Mouse (Mus musculus): ENCODE data around the gene Iqgap3.
A peak's percentile ranks its signal among the peaks of the same experiment; 100 is the strongest.

Gene Iqgap3

DNA sequence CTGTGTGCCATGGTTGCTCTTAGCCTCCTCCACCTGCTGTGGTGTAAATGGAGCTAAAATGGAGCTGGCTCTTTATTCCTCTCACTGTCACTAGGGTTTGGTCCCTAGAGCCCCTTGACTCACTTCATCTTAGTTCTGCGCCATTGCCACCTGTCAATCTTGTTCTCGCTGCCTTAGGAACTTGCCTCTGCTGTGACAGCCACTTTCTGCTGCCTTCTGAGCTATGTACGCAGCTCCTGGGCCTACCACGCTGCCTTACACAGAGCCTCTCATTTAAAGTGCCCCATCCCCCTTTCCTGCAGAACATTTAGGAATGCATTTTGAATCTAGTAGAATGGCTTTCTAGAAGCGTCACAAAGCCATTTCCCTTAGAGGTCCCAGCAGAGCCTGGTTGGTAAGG is 12.4 kb downstream of the Iqgap3 start:
- DNase-seq (ENCODE audit: low spot score in 2 of 2): no peak

DNA sequence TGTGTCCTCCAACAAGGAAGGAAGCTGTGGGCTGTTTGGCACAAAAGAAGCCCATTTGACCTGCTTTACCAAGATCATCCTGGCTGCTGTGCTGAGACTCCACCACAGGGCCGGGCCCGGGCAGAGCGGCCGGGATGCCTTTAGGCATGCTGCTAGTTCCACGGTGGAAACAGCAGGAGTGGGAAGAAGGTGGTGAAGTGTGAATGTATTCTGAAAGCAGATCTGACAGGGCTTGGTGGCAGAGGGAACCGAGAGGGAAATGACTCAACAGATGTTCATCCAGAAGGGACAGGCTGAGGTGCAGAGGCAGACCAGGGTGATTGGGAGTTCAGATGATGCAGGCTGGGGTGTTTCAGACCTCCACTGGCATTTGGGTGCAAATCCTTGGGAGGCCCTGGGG is 15.9 kb downstream of the Iqgap3 start:
- DNase-seq (ENCODE audit: low spot score in 2 of 2): no peak

DNA sequence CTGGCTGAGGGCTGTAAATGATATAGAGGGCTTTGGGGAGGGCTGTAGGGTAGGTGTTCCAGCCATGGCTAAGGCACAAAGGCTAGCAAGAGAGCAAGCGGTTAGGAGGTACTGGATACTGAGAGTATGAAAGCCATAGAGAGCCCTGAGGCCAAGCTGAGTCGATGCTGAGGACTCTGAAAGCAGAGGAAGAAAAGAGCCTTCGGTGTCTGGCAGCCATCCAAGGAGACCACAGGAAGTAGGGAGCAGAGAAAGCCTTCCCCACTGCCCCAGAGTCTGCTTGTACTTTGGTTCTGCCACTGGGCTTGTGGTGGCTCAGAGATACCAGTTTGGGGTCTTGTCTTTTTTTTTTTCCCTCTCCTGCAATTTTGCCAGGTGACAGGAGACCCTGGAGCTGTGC is 18.5 kb downstream of the Iqgap3 start:
- DNase-seq (ENCODE audit: low spot score in 2 of 2): no peak

DNA sequence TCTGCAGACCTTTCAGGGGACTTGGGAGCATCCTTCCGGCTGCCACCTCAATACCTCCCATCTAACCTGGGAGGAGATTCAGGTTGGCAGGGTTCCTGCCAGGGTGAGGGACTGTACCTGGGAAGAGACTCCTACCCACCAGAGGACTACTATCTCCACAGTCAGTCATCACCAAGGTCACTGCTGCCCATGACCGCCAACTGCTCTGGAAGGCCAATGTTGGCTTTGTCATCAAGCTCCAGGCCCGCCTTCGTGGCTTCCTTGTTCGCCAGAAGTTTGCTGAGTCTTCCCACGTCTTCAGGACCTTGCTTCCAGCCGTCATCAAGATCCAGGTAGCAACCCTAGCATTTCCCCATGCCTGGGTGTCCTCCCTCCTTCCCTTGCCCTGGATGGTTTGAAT is 20.0 kb downstream of the Iqgap3 start:
- no peak for DNase-seq (ENCODE audit: low spot score in 2 of 2)

DNA sequence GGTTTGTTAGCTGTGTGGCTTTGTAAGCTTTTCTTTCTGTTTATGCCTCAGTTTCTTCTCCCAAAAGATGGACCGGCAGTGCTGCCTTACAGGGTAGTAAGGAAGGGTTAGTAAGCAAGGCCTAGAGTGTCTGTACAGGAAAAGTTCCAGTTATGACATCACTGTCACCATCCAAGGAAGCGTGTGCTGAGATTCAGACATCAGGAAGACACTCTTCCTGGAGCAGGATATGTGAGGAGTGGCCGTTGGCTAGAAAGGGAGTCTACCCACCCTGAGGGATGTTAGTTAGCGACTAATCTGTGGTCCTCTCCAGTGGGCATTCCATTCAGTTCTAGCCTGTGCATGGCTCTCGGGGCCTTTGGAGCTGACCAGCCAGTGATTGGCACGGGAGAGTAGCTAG is 20.4 kb downstream of the Iqgap3 start:
- peak in 1 of 2 experiments; percentile 11 for DNase-seq (ENCODE audit: low spot score in 2 of 2)

DNA sequence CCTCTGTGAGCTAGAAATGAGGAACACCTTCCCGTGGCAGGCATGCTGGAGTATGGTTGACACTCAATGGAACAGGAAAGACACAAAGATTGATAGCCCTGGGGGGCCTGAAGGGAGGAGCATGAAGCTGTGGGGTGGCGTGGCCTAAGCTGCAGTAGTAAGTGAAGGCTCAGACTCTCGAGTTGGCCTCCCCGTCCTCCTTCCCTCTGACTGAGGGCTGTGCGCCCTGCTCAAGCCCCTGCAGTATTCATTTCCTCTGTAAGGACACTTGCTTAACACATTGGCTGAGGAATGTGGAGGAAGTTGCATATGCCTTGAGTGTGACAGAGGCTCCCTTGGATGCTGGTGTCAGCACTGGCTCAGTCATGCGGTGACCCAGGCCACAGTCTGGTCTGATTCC is 20.8 kb downstream of the Iqgap3 start:
- DNase-seq (ENCODE audit: low spot score in 2 of 2): peak in 1 of 2 experiments; percentile 39

DNA sequence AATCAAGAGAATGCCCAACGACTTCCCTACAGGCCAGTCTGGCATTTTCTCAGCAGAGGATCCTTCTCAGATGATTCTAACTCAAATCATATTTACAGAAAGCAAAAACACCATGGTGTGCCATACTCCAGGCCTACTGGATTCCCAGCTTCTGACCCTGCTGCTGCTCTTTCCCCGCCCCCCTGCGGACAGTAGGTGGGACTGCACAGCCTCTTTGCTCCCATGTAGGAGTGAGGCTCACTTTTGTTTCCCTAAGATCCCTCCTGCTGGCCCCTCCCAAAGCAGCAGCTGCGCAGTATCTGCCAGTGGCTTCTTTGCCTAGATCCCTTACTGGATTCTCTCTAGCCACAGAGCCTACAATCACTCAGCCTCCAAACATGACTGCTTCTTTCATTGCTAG is 24.4 kb downstream of the Iqgap3 start:
- DNase-seq (ENCODE audit: low spot score in 2 of 2): no peak

DNA sequence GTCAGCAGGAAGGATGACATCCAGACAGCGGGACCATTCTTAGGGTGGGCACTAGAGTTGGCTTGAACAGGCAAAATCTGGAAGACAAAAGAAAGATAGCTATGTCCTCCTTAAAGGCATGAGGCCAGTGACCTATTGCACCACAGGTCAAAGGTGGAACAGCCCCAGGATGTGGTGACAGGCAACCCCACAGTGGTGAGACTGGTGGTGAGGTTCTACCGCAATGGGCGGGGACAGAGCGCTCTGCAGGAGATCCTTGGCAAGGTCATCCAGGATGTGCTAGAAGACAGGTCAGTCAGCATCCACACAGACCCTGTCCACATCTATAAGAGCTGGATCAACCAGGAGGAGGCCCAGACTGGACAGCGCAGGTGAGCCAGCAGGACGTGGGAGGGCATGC is 27.4 kb downstream of the Iqgap3 start:
- no peak for DNase-seq (ENCODE audit: low spot score in 2 of 2)

DNA sequence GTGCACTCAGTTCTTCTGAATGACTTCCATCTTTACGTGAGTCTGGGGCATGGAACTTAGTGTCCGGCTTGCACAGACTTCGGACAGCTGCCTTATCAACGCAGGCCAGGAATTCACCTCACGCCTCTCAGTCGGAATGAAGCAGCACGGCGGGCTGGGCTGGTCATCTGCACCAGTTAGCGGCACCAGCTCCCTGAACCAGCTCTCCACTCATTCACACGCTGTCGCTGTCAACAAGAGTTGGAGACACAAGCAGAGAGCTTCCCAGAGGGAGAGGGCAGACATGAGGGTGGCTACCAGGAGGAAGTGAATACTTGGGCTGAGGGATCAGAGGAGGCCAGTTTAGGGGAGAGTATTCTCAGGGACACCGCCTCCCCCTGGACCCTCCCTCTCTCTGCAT is 32.6 kb downstream of the Iqgap3 start:
- DNase-seq (ENCODE audit: low spot score in 2 of 2): no peak

DNA sequence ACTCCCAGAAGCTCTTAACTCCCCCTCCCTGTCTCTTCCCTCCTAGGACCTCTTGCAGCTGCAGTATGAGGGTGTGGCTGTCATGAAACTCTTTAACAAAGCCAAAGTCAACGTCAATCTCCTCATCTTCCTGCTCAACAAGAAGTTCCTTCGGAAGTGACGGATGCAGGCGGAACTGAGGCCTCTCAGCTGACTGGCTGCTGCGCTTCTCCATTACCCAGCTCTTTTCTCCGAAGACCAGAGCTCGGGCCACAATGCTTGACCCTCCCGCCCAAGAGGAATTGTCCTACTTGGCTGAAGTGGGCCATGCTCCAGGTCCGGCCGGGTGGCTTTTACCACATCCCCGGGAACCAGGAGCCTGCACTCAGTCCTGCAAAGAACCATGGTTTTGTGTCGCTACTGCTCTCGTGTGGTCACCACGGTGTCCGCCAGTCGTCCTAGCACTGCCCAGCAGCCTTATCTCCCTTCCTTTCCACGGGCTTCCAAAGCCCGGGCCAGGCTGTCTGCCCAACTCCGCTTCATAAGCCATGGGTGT is 38.4 kb downstream of the Iqgap3 start:
- DNase-seq (ENCODE audit: low spot score in 2 of 2): peak; percentile 70 to 85

DNA sequence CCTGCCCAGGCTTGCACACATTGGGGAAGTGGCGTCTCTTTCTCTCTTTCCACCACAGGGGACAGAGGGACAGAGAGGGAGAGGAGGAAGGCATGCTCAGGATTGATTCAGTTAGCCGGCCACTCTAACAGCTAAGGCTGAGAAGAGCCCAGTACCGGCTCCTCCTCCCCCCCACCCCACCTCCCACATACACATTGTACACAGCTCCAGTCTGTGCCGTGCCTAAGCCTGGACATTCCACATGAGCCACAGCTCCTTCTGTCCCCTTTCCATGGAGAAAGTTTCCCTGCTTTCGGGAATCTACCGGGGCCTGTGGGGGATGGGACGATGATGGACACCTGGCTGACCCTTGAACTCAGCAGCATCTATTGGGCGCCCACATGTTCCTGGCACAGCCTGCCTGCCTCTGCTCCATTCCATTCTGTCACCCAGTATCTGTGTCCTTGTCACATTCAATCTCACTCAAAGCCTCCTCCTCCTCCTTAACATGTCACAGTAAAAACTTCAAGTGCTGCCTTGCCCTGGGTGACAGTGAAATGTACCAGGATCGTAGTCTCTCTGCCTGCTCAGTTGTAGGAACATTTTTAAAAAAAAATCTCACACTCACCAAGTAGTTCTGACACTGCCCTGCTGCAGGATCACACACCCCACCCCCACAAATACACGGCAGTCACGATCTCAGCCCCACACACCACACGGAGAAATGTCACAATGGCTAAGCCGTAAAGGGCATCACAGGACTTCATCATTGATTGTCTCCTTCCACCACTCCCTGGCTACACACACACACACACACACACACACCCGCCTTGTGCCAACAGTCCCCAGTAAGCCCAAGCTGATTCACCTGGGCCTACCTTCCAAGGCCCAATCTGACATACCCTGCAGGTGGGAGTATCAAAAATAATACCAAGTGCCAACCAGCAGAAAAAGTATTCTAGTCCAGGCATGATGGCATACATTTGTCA is 39.7 kb downstream of the Iqgap3 start:
- no peak for DNase-seq (ENCODE audit: low spot score in 2 of 2)

DNA sequence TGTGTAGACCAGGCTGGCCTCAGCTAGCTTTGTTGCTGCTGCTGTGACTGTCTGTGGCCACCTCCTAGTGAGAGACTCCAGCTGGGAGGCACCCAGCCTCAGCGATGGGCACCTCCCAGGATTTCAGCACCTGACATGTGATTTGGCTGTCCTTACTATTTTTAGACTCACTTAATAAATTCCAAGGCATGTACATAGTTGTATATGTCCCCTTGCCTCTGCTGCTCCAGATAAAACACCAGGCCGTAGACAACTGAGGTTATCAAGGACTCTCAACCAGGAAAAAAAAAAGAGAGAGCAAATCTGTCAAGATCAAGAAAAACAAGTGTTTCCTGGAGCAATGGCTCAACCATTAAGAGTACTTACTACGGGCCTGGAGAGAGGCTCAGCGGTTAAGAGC is 43.4 kb downstream of the Iqgap3 start:
- no peak for DNase-seq (ENCODE audit: low spot score in 2 of 2)

DNA sequence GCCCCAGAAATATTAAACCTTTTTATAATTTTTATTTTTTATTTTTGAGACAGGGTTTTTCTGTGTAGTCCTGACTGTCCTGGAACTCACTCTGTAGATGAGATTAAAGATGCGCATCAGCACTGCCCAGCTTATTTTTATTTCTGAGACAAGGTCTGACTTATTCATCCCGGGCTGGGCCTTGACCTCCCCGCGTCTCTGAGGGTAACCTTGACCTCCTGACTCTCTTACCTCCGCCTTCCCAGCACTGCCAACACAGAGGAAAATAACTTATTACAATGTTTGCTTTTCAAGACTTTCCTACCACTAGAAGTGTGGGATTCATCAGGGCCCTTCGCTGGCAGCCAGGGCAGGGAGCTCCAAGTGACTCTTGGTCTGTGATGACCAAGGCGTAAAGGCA is 44.4 kb downstream of the Iqgap3 start:
- no peak for DNase-seq (ENCODE audit: low spot score in 2 of 2)

DNA sequence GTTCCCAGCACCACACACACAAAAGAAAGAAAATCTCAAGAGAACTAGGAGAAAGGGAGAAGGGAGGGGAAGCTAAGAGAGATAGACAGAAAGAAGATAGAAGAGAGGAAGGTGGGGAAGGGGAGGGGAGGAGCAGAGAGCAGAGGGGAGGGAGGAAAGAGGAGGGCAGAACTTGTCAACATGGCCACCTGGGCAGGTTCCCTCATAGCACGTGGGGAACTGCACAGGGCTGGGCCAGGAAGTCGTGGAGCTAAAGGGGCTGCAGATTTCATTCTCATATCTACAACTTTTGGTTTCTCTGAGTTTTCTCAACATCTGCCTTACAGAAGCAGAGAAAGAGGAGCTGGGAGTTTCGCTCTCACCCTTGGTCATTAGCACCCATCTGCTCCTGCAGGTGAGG is 45.9 kb downstream of the Iqgap3 start:
- DNase-seq (ENCODE audit: low spot score in 2 of 2): no peak

DNA sequence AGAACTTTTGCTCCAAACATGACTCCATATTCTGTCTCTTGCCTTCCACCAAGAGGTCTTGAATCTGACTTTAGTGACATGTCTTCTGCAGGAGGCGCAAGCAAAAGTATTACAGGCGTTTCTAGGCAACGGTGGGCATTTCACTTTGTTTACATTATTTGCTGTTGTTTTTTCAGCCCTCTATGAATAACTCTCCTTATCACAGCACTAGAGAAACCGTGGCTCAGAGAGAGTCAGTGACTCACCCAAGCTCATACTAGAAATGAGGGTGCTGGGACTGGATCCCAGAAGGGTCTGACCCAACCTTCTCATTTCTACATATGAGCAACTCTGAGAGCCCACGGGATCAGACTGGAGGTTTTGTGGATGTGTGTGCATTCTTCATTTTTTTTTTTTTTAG is 46.3 kb downstream of the Iqgap3 start:
- no peak for DNase-seq (ENCODE audit: low spot score in 2 of 2)

DNA sequence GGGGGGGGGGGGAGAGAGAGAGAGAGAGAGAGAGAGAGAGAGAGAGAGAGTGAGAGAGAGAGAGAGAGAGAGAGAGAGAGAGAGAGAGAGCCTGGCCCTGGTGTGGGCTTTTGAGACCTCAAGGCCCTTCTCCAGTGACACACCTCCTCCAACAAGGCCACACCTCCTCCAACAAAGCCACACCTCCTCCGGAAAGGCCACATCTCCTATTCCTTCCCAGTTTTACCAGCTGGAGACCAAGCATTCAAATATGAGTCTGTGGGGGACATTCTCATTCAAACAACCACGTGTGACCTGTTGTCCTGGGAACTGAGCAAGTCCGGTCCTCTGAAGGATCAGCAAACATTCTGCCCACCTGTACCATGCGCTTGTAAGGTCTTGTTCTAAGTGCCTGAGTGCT is 47.2 kb downstream of the Iqgap3 start:
- no peak for DNase-seq (ENCODE audit: low spot score in 2 of 2)

DNA sequence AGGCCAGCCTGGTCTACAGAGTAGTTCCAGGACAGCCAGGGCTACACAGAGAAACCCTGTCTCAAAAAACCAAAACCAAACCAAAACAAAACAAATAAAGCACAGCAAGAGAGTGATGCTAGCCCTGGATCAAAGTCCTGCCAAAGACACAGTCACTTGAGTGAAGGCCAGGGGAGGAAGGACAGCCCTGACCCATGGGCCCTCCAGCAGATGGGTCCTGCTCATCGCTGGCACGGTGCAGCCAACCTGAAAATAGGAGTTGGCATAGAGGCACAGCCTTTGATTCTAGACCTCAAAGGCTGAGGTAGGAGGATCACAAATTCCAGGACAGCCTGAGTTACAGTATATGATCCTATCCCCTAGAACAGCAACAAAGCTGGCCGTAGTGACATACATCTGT is 49.3 kb downstream of the Iqgap3 start:
- no peak for DNase-seq (ENCODE audit: low spot score in 2 of 2)

DNA sequence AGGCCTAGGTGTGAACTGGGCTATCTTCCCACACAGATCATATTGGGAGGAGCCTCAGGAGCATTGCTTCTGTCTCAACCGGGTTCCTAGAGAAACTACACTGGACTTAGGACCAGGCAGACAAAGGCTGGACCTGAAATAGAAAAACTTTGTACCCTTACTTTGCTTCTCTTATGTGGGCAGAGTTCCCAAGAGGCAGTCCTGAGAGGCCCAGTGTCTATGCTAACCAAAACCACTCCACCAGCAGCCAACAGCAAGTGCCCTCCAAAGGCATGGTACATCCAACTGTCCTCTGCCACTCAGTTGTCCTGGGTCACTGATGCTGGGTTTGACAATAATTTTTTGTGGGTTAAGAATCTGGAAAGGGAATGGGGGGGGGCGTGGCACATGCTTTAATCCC is 50.7 kb downstream of the Iqgap3 start:
- no peak for DNase-seq (ENCODE audit: low spot score in 2 of 2)

DNA sequence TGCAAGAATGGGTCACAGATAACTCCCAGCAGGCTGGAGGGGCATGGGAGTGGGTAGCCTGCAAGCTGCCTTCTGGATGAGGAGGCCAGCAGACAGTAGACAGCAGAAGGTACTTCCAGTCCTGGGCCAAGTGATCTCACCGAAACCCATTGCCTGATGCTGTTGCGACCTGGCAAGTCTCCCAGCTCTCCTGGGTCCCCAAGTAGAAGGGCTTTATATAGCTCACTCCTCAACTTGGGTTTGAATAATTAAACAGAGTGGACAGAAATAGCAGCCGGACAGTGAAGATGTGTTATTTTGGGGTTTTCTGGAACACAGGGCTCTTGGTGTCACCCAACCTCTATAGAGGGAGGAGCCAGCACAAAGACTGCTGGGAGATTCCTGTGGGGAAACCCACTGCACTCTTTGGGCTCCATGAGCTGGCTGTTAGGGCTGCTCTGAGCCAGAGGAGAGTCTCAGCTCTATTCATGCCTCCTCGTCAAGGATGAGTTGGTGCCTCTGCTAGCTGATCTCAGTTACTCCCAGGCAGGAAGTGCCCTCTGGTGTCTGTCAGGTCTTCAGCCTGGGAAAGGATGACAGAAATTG is 51.5 kb downstream of the Iqgap3 start:
- peak; percentile 80 to 84 for DNase-seq (ENCODE audit: low spot score in 2 of 2)

DNA sequence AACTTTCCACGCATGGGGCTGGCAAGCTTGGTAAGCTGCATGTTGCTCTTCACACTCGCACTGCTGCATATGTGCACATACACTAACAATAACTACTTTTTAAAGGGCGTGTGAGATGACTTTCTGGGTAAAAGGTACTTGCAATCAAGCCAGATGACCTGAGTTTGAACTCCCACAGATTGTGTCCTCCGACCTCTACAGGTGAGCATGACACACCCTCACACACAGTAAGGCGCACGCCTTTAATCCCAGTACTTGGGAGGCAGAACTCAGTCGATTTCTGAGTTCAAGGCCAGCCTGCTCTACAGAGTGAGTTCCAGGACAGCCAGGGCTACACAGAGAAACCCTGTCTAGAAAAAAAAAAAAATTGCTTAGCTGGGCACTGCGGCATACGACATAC is 54.6 kb downstream of the Iqgap3 start:
- DNase-seq (ENCODE audit: low spot score in 2 of 2): no peak

DNA sequence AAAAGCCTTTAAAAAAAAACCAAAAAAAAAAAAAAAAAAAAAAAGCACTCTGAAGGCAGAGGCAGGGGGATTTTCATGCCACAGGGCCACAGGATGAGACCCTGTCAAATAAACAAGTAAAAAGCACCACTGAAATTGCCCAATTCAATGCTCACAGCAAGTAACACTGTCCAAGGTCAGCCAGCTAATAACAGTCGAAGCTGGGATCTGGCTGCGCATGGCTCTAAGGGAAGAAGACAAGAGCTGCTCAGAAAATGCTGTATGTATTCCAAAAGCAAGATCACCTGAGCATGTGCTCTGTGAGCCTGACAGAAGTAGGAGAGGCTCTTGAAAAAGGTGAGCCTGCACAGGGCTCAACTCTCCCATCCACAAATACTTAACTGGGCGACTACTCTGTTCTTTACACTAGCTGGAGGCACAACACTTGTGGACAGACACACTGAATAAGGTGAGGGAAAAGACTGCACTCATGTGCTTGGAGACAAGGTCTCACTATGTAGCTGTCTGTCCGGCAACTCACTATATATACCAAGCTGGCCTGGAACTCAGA is 55.2 kb downstream of the Iqgap3 start:
- DNase-seq (ENCODE audit: low spot score in 2 of 2): no peak

DNA sequence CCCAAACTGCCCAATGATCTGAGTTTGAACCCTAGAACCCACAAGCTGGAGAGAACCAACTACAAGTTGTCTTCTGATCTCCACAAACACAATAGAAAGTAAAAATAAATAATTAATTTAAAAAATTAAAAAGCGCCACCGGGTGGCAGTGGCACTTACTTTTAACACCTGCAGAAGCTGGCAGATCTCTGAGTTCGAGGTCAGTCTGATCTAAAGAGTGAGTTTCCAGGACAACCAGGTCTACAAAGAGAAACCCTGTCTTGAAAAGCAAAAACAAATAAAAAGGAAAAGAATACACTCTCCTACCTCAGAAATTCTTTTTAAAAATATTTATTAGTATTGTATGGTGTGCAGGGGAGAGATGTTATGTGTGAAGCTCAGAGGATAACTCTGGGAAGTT is 56.0 kb downstream of the Iqgap3 start:
- no peak for DNase-seq (ENCODE audit: low spot score in 2 of 2)
